8 mouse cellular contexts compared by ENCODE assay signal in genomic region chr10:74848372-74848771, GRCm38 (mm10).
DNase-seq lines count a peak whose midpoint lies in the region; ATAC-seq lines count a peak whose summit lies in the region.
"Had no signal": no experiment of that assay in that cellular context is flagged by ENCODE, and none has a peak within 500 bp of the region (broad histone marks: within the 10 kb centered on the region; RNA-seq: fewer than 3 reads in every experiment).

No protein-coding gene starts in this region.

- peak; percentile 35 for DNase-seq in MEL-GATA-1-ER (ENCODE audit: extremely low read depth, low read depth)
- peak; percentile 72 to 80 for DNase-seq in adrenal gland, postnatal 36 days
- DNase-seq in fibroblast of lung, adult 2 months (ENCODE audit: low read depth), result peak; percentile 23
- DNase-seq in layer of hippocampus, postnatal 14 days (ENCODE audit: low spot score in 2 of 2), result peak; percentile 77 to 84
- peak; percentile 72 for DNase-seq in lung, postnatal 36 days
- peak; percentile 60 for DNase-seq in right cerebral cortex, postnatal 25 days

- H3K27ac ChIP-seq in hindbrain, embryonic 12.5 days, result no peak overlapping the region
- H3K27ac ChIP-seq: limb, embryonic 15.5 days had no signal

- no peaks in the 10 kb centered on the region for H3K27me3 ChIP-seq in hindbrain, embryonic 12.5 days
- H3K27me3 ChIP-seq: limb, embryonic 15.5 days had no signal

- H3K4me2 ChIP-seq in hindbrain, embryonic 12.5 days (replicated peaks), result no peak overlapping the region
- H3K4me2 ChIP-seq: limb, embryonic 15.5 days had no signal

- ATAC-seq in hindbrain, embryonic 12.5 days (ENCODE audit: low FRiP score), result peak; percentile 73

- H3K9me3 ChIP-seq in hindbrain, embryonic 12.5 days (replicated peaks), result no peaks in the 10 kb centered on the region
- H3K9me3 ChIP-seq: limb, embryonic 15.5 days had no signal

- no peak overlapping the region for H3K9ac ChIP-seq in hindbrain, embryonic 12.5 days
- H3K9ac ChIP-seq: limb, embryonic 15.5 days had no signal

- no peaks in the 10 kb centered on the region for H3K36me3 ChIP-seq in hindbrain, embryonic 12.5 days
- H3K36me3 ChIP-seq: limb, embryonic 15.5 days had no signal

- H3K4me3 ChIP-seq in hindbrain, embryonic 12.5 days, result no peak overlapping the region
- H3K4me3 ChIP-seq: limb, embryonic 15.5 days had no signal

- WGBS in hindbrain, embryonic 12.5 days, result 9% methylated on average over 7 of the region's 7 CpGs

- no peaks in the 10 kb centered on the region for H3K4me1 ChIP-seq in hindbrain, embryonic 12.5 days
- H3K4me1 ChIP-seq: limb, embryonic 15.5 days had no signal

Comparison
In these comparisons a context has a peak if more than half of its experiments do, and no peak if none do; other contexts are left out.
1. DNase-seq: peak in every context shown above with its lines; median percentile 80 in layer of hippocampus, postnatal 14 days; 76 in adrenal gland, postnatal 36 days; 72 in lung, postnatal 36 days; 60 in right cerebral cortex, postnatal 25 days; 35 in MEL-GATA-1-ER; 23 in fibroblast of lung, adult 2 months.